In genomic region chr11:81454111-81454510, GRCm38 (mm10) we compare ENCODE assay signal across 9 mouse cellular contexts.
DNase-seq lines count a peak whose midpoint lies in the region; ATAC-seq and TF ChIP-seq lines count a peak whose summit lies in the region.
"Had no signal": no experiment of that assay in that cellular context is flagged by ENCODE, and none has a peak within 500 bp of the region (broad histone marks: within the 10 kb centered on the region; RNA-seq: fewer than 3 reads in every experiment).

No protein-coding gene starts in this region.

- no peak for TF ChIP-seq CTCF in midbrain, postnatal 0 days (IDR thresholded peaks at IDR 0.05)

- no peaks in the 10 kb centered on the region for H3K9me3 ChIP-seq in hindbrain, embryonic 12.5 days (replicated peaks)
- H3K9me3 ChIP-seq in midbrain, postnatal 0 days (ENCODE audit: low read length), result no peaks in the 10 kb centered on the region
- H3K9me3 ChIP-seq in heart, embryonic 12.5 days (replicated peaks), result no peaks in the 10 kb centered on the region

- DNase-seq in brain, adult 2 months (ENCODE audit: low read depth, low spot score), result peak; percentile 47
- peak; percentile 66 for DNase-seq in embryo, embryonic 11 days
- peak; percentile 69 for DNase-seq in midbrain, postnatal 0 days (ENCODE audit: low spot score)
- no peak for DNase-seq in Muller cell, postnatal 12 days (ENCODE audit: inconsistent ontology term)
- no peak for DNase-seq in layer of hippocampus, postnatal 10 days (ENCODE audit: low spot score in 2 of 2)
- DNase-seq: heart, adult 11 months; thymus, postnatal 25 days had no signal

- H3K36me3 ChIP-seq in hindbrain, embryonic 12.5 days, result no peaks in the 10 kb centered on the region
- H3K36me3 ChIP-seq in midbrain, postnatal 0 days (ENCODE audit: insufficient read depth, low read length), result no peaks in the 10 kb centered on the region
- no peaks in the 10 kb centered on the region for H3K36me3 ChIP-seq in heart, embryonic 12.5 days

- WGBS in hindbrain, embryonic 12.5 days, result 4% methylated on average over 1 of the region's 1 CpGs
- WGBS in midbrain, postnatal 0 days, result 11% methylated on average over 1 of the region's 1 CpGs
- 40% methylated on average over 1 of the region's 1 CpGs for WGBS in heart, embryonic 12.5 days

- no peaks in the 10 kb centered on the region; the same call in 1 of the 2 replicates for H3K27me3 ChIP-seq in hindbrain, embryonic 12.5 days
- H3K27me3 ChIP-seq in midbrain, postnatal 0 days (ENCODE audit: insufficient read depth, low read length), result no peaks in the 10 kb centered on the region
- H3K27me3 ChIP-seq in heart, embryonic 12.5 days (replicated peaks), result no peaks in the 10 kb centered on the region; the same call in 1 of the 2 replicates

- no peak overlapping the region for H3K4me3 ChIP-seq in hindbrain, embryonic 12.5 days
- H3K4me3 ChIP-seq in midbrain, postnatal 0 days (ENCODE audit: low read depth, low read length), result no peak overlapping the region
- H3K4me3 ChIP-seq in heart, embryonic 12.5 days, result no peak overlapping the region

- H3K27ac ChIP-seq in hindbrain, embryonic 12.5 days, result peak overlapping the region; percentile 71
- peak overlapping the region; percentile 47; the same call in 1 of the 2 replicates for H3K27ac ChIP-seq in midbrain, postnatal 0 days (ENCODE audit: low read depth, low read length)
- H3K27ac ChIP-seq in heart, embryonic 12.5 days (ENCODE audit: poor library complexity, severe bottlenecking), result no peak overlapping the region

- H3K9ac ChIP-seq in hindbrain, embryonic 12.5 days, result no peak overlapping the region
- no peak overlapping the region for H3K9ac ChIP-seq in midbrain, postnatal 0 days (replicated peaks; ENCODE audit: low read length, poor library complexity, severe bottlenecking)
- no peak overlapping the region for H3K9ac ChIP-seq in heart, embryonic 12.5 days

- ATAC-seq in hindbrain, embryonic 12.5 days (ENCODE audit: low FRiP score), result peak; percentile 84
- no peak for ATAC-seq in midbrain, postnatal 0 days (ENCODE audit: low FRiP score)
- no peak for ATAC-seq in heart, embryonic 12.5 days (ENCODE audit: insufficient number of reproducible peaks, low FRiP score)

- H3K4me1 ChIP-seq in hindbrain, embryonic 12.5 days, result peaks cover 19% of the 10 kb centered on the region
- H3K4me1 ChIP-seq in midbrain, postnatal 0 days (ENCODE audit: insufficient read depth, low read length), result peaks cover 7% of the 10 kb centered on the region
- H3K4me1 ChIP-seq in heart, embryonic 12.5 days (replicated peaks), result peaks cover 18% of the 10 kb centered on the region

- H3K4me2 ChIP-seq in hindbrain, embryonic 12.5 days (replicated peaks), result no peak overlapping the region
- no peak overlapping the region for H3K4me2 ChIP-seq in midbrain, postnatal 0 days (ENCODE audit: low read depth, low read length, poor library complexity, severe bottlenecking)
- no peak overlapping the region for H3K4me2 ChIP-seq in heart, embryonic 12.5 days

Comparison
In these comparisons a context has a peak if more than half of its experiments do, and no peak if none do; other contexts are left out.
1. DNase-seq: peak in brain, adult 2 months (single experiment), embryo, embryonic 11 days (single experiment) and midbrain, postnatal 0 days (single experiment); none in Muller cell, postnatal 12 days (single experiment) and layer of hippocampus, postnatal 10 days (0 of 2).